Mouse (Mus musculus): ENCODE data around the gene Bcl2a1c.
"Not testable (repeated sequence)": the region's sequence is repeated elsewhere in the genome, so short reads cannot be mapped to it uniquely, and the experiment has no call there.

Bcl2a1c gene

DNA sequence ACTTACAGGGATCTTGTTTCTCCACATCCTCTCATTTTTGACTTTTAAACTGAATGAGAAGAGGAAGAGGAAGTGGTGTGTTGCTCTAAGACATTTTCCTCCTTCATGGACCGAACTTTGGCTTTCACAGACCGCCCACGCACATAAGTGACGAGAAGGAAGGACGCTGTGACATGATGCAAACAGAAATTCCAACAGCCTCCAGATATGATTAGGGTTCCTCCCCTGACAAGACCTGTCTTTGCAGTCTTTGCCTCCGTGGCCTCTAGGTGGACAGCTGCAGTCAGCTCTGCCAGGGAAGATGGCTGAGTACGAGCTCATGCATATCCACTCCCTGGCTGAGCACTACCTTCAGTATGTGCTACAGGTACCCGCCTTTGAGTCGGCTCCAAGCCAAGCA lies at the start of gene Bcl2a1c:
TSS of gene Bcl2a1c (plus strand) at position 281 of the 400 bp plus-strand sequence.
- not testable (repeated sequence) for DNase-seq

DNA sequence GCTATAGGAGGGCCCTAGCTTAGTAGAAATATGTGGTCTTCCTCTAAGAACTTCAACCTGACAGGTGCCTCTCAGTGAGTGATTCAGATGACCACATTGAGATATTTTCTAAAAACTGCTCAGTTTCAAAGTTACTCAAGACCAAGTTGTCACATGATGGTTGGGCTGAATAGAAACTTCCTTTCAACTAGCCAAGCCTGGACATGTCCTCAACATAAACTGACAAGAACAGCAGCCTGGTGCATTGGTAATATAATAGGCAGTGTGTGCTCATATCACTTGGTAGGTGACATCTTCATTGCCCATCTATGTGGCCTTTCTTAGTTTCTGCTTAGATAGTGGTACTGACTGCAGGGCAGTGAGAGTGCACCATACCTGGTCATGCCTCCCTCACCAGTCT lies 24.0 kb upstream of the Bcl2a1c start:
- not testable (repeated sequence) for DNase-seq

DNA sequence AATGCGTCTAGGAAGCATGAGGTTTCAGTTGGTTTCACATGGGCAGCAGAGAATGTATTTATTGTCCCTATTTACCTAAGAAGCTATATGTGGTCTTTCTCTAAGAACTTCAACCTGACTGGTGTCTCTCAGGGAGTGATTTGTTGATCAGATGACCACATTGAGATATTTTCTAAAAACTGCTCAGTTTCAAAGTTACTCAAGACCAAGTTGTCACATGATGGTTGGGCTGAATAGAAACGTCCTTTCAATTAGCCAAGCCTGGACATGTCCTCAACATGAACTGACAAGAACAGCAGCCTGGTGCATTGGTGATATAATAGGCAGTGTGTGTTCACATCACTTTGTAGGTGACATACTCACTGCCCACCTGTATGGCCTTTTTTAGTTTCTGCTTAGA lies 18.2 kb upstream of the Bcl2a1c start:
- DNase-seq = not testable (repeated sequence)

DNA sequence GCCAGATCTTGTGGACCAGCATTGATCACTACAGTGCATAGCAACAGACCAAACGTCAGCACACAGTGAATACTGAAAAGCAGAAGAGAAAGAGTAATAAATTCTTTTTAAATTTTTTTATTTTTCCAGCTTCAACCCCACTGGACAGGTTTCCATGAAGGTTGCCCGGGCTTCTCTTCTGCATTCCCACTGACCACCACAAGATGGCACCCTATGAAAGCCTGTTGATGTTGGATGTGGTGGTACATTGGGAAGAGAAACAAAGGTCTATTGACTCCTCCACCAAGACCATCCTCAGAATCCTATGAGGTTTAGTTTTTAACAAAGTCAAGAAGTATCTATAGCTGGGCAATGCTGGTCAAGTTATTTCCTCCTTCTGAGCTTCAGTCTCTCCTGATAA lies 11.9 kb upstream of the Bcl2a1c start:
- DNase-seq = peak; percentile 17 to 39

DNA sequence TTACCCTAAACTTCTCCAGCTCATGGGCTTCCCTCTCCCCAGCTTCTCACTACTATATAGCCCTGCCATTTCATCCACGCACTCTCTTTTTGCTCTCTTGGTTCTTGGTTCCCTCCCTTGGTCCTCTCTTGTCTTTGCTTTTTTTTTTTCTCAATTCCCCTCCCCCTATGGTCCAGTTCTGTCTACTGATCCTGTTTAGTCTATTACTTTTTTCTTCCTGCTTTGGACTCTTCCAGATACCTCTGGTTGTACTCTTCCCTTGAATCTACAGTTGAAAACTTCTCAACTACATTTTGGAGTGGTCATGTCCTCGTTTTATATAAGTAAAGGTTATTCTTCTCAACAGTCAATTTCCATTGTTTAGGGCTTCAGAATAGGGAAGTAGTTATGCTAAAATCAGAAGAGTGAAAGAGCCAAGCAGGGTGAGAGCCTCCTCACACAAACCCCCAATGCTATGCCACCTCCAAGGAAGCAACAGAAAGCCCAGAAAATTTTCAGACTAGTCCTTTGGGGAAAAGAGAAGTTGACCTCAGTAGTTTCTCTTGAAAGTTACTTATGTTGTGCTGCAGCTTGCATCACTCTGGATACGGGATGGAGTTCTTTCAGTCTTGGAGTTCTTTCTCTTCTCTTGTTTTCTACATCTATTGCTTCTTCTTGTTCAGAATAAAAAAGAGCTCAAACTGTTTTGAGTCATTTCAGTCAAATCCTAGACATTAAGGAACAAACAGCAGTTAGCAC lies 3.8 kb upstream of the Bcl2a1c start:
- DNase-seq = no peak

DNA sequence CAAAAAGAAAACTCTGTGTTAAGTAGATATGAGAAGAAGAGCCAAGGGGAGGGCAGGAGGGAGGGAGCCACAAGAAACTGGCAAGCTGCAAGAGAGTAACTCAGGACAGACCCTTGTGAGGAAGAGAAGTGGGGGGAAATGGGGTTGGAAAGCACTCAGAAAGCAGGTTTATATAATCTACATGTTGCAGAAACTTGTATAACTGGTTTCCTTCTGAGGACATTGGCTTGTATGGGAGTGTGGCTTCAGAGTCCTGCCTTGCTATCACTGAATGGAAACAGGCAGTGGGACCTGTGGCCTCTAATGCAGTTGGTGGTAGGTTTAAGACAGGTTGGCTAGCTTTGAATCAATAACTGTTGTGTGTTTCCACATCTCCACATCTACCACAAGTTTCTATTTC lies 1.6 kb upstream of the Bcl2a1c start:
- not testable (repeated sequence) for DNase-seq

DNA sequence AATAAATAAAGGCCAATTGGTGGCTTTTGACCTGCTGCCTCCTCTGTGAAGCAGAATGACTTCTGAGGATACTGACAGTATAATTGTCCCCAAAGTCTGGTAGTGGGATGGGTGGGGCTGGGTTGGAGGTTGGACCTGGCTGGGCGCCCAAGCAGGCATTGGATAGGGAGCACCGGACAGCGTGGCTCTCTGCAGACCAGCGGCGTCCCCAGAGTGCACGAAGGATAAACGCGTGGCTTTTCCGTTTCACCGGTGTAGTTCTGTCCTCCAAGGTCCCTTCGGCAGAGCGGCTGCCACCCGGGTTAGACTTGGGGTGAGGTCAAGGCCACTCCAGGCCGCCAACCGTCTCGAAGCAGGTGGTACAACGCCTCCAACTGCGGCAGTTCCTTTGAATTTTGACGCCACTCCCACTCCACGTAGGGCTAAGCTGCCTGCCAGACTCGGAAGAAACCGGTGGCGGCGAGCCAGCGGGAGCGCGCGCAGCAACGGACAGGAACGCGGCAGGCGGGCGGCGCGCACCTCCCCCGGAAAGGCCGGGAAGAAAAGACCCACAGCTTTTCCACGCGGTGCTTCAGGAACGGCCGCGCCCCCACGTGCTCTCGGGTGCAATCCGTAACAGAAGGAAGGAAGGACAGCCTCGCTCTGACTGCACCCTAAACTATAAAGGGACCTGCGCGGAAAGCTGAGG lies 38.0 kb downstream of the Bcl2a1c start:
- DNase-seq = peak; percentile 55 to 76

DNA sequence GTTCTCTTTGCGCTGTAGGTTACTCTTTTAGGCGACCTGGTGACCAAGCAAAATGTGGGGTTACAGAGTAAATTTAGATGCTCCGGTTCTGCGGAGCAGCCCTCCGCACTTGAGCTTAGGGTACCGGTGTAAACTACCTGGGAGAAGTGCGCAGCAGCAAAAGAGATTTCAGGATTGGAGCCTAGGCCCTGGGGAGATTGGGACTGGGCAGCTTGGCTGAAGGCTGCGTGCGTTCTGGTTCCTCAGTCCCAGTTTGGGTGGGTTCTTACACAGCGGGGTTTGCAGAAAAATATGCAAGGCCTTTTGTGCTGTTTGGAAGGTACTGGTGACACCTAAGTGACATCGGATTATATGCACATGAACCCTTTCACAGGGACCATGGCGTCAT lies 38.5 kb downstream of the Bcl2a1c start:
- no peak for DNase-seq

DNA sequence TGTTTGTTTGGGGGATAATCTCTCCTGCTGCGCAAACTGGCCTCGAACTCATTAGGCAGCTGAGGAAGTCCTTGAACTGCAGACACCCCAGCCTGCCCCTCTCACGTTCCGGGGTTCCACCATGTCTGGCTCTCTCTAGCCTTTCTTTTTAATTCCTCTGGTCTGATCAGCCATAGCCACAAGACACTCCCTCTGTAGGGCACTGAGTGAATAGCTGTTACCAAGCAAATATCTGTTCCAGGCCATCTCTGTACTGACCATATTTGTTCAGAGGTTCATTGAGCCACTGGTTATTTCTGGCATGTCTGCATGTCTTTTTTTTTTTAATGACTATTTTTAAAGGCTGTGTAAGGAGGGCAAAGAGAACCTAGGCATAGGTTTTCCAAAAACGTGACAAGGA lies 39.5 kb downstream of the Bcl2a1c start:
- not testable (repeated sequence) for DNase-seq

DNA sequence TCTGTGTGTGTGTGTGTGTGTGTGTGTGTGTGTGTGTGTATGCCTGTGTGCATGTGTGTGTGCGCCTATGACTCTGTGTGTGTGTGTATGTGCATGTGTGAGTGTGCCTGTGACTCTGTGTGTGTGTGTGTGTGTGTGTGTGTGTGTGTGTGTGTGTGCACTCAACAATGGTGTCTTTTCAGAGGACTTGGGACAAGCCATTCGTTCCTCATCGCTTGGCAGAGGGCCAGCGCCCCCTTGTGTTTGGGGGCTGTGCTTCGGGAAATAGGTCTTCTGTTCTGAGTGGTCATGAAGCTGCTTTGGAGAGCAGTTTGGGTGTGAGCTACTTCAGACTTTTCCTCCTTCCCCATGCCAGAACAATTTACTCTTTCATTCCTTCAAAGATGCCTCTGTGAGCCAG lies 41.8 kb downstream of the Bcl2a1c start:
- not testable (repeated sequence) for DNase-seq

DNA sequence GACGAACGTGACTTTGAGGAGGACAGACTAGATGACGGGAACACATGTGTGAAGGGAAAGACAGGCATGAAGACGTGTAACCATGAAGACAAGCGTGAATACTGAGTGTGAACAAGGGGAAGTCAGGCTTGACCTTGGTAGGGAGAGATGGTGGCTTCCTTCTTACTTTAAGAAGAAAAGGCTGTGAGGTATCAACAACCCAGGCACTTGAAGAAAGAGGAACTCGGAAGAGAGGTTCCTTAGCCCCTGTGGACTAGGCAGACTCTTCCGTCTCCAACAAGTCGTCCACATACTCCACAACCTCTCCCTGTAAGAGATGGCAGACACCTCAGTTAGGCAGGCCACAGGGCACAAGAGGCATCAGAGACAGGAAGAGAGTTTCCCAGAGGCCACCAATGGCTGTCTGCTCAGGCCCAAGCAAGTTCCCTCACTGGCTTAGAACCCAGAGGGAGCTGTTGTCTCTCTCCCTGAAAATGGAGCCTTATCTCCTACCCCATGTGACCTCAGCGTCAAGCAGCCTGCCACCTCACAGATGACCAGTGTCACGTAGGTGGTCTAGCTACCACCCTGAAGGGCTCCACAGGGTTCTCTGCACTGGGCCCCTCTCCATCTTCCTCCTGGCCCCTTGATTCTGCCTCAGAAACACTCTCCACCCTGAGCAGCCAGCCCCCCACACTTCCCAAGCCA lies 45.5 kb downstream of the Bcl2a1c start:
- no peak for DNase-seq

DNA sequence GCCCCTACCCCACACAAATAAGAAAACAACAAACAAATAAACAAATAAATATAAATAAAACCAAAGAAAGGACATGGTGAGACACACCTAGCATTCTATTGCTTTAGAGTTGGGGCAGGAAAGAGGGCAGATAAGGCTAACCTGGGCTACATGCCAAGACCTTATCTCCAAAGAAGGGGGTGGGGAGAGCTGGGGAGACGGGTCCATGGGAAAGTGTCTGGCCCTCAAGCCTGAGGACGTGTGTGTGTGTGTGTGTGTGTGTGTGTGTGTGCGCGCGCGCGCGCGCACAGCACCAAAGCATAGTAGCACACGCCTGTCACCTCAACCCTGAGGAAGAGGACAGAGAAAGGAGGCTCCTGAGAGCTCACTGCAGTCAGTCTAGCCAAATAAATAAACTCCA lies 47.2 kb downstream of the Bcl2a1c start:
- no peak for DNase-seq

DNA sequence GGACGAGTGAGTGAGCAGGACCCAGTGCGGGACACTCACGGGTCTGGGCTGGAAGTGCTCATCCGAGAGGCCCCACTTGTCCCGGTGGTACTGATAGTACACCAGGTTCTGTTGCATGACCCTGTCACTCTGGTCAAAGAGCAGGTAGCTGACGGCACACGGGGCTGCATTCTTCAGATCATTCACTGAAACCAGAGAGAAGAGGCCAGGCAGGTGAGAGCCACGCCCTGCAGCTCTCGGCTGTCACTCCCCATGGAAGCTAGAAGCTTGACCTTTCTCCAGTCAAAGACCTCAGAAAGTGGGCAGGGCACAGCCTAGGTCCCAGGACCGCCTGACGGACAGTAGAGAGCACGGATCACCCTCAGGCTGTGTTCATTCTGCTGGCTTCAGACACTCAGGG lies 49.9 kb downstream of the Bcl2a1c start:
- DNase-seq = no peak
